Mouse (Mus musculus) heart, postnatal 14 days (tissue): ENCODE measurements around the gene Erp29. TPM values are rescaled to one million over a fixed set of nuclear protein-coding genes. Genes with fewer than 3 reads are reported as not detected.

Experiments used
- DNase-seq, 2 experiments: peaks; one replicate each; pipeline ENCODE4 v3.0.0; 2021 to 2022
- intact Hi-C: fragments of 180-260 bp; cut with DNase I; formaldehyde crosslinking; loops from one replicate; pipeline ENCODE4 v1.15.1; 2025
- total RNA-seq, 2 experiments: library from RNA; stranded (reverse); gene quantifications; 2 replicates each; pipeline ENCODE4 v1.2.3; 2021

The Erp29 gene
- total RNA-seq, 2 experiments from 2014 or later: 84.7 to 93.4 TPM

DNA sequence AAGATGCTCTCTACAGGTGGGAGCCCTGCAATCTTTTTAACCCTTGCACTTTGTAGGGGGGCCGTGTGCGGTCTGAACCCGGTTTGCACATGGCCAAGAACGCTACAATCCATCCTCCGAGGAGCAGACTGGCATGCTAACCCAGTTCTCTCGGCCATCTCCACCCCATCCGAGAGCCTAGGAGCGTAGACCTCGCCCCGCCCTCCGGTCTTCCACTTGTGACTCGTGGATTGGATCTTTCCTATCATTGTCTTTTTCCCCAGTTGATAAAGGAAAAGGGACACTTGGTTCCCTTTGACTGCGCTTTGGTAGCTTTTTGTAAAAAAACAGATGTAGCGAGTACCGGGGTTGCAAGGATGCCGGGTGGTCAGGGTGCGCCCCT, 671 bp downstream of the Erp29 start, which contains the start of gene Tmem116:
TSS of gene Tmem116 (plus strand) at position 250 of the 382 bp plus-strand sequence.
- peak; percentile 19 to 45 for DNase-seq
- intact Hi-C loops: loop anchor here (2.0 to 5.0 kb wide), 2 partner anchors 53 to 151 kb away; no protein-coding TSS in a partner anchor

DNA sequence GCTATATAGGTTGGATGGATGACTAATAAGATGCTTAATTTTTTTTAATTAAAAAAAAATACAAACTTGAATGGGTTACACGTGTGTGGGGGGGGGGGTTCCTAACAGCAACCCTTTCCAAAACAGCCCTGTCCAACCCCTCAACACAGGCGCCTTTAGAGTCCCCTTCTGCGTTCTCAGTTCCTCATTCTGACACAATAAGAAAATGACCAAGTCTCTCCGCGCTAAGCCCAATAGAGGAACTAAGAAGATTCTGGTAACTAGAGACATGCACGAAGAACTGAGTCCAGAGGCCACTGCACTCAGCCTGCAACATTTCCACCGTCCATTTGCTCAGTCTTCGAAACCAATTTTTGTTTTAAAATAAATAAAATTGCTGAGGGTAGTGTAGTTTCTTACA, 1.1 kb downstream of the Erp29 start:
- no peak for DNase-seq
- intact Hi-C loops: loop anchor here (2.0 to 5.0 kb wide), 2 partner anchors 52 to 151 kb away; no protein-coding TSS in a partner anchor

DNA sequence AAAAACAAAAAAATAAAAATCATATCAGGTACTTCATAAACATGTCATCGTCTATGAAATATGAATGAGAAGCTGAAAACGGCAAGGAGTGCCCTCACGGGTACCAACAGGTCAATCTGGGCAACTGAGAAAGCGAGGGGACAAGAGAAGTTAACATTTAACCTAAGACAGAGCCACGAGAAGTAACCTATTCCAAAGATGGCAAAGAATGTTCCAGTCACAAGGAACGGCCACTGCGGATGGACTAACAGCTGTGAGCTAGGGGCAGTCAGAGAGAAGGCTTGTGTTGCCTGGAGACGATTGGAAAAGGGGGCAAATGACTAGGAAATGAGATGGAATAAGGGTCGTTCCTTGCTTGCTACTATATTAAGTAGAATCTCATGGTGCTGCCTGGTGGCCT, 1.8 kb downstream of the Erp29 start:
- DNase-seq: no peak
- intact Hi-C loops: loop anchor here (1.0 to 5.0 kb wide), 3 partner anchors 27 to 152 kb away; no protein-coding TSS in a partner anchor

DNA sequence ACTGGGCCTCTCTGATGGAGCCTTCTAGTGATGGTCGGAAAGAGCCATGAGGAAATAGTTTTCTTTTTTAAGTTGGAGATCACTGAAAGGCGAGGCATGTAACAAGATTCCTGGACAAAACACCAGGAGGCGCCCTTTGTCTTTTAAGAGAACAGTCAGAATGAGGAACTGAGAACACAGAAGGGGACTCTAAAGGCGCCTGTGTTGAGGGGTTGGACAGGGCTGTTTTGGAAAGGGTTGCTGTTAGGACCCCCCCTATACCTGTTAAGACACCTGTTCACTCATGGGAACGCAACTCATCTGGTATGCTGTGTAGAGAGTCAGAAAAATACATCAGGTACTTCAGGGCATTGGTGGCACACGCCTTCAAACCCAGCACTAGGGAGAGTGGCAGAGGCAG, 2.3 kb downstream of the Erp29 start:
- DNase-seq: peak; percentile 58 to 73

DNA sequence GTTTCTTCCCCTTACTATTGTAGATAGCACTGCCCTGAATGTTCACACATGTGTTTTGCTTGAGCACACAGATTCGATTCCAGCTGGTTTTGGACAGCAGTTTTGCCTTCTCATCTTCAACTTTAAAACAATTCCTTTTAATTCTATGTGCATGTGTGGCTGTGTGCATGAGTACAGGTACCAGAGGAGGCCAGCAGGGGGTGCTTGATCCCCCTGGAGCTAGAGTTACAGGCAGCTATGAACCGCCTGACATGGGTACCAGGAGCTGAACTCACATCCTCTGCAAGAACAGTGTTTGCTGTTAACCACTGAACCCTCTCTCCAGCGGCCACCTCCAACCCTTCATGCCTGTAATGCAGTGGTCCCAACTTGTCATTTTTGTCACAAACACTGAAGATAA, 3.9 kb downstream of the Erp29 start:
- peak in 1 of 2 experiments; percentile 16 for DNase-seq
- intact Hi-C loops: no loop called here

More for the DNA sequence above, 2.3 kb downstream of the Erp29 start:
- intact Hi-C loops: loop anchor here (1.0 to 5.0 kb wide), 3 partner anchors 27 to 152 kb away; no protein-coding TSS in a partner anchor

DNA sequence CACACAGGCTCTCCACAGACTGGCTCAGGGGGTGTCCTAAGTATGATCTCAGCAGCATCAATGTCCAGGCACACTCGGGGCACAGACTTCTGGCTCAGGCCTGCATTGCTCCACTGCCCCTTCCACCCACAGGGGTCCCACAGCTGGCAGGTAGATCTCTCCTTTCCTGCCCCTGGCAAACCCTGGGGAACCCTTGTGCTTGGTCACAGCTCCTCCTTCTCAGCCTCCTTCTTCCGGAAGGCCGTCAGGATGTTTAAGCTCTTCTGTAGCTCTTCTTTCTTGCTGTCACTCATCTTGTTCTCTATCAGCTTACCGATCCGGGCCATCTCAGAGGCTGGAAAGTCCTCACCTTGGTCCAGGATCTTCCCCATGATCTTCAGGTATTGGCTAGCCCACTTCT, 7.4 kb downstream of the Erp29 start:
- DNase-seq: no peak
- intact Hi-C loops: loop anchor here (5.0 kb wide), 1 partner anchor 32 kb away; no protein-coding TSS in a partner anchor

DNA sequence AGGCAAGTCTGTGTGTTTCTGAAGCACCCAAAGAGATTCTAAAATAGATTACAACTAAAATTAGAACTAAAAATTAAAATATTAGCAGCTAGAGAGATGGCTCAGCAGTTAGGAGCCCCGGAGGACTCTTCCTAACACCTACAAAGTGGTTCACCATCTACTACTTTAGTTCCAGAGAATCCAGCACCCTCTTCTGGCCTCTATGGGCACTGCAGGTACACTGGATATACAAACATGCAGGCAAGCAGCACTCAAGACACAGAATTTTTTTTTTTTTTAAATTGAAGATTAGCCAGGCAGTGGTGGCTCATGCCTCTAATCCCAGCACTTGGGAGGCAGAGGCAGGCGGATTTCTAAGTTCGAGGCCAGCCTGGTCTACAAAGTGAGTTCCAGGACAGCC, 8.8 kb downstream of the Erp29 start:
- intact Hi-C loops: loop anchor here (5.0 kb wide), 1 partner anchor 34 kb away; no protein-coding TSS in a partner anchor
- DNase-seq: peak in 1 of 2 experiments; percentile 37

DNA sequence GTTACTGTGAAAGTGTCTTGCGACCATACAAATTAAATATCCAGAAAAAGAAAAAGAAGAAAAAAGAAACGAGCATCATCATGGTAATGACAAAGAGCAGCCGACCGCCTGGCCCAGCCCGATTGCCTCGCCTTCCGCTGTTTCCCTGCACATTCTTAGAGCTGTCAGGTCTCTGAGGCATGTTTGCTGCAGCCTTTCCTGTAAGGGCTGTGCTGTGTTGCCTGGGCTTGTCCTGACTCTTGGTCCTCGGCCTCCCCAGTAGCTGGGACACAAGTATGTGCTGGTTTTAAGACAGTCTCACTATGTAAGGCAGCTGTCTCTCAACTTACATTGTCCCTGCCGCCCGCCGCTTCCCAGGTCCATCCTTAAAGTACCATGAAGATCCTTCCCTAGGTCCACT, 13.6 kb downstream of the Erp29 start:
- no peak for DNase-seq
- intact Hi-C loops: no loop called here

DNA sequence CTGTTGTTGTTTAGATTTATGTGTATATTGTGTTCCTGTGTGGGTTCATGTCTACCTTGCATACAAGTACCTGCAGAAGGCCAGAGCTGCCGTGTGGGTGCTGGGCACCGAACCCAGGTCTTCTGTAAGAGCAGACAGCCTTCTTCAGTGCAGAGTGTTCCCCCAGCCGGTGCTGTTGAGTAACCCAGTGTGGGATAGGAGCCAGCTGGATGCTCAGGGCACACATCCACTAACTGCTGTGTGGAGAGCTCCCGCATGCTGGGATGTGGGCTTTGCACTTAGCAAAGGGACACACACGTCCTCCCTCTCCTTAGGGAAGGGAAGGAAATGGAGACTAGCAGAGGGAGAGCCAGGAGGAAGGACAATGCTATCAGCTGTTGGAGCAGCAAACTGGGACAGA, 14.2 kb downstream of the Erp29 start:
- intact Hi-C loops: no loop called here
- peak in 1 of 2 experiments; percentile 29 for DNase-seq

DNA sequence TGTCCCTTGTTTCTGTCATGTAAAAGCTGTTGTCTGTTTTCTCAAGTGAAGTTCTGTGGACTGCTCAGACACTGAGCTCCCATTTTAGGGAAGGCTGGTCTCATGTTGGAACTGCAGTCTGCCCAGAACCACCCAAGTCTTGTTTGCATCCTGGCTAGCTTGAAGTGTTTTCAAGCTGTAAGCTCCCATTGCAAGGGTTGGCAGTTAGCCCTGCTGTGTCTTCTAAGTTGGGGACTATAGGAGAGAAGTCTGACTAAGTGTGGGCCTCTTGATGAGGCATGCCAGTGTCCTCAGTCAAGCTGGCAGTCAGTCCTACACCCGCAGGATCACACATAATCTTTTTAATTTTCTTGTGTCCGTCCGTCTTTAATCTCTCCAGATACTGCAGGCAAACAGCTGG, 23.4 kb downstream of the Erp29 start:
- DNase-seq: no peak
- intact Hi-C loops: no loop called here

DNA sequence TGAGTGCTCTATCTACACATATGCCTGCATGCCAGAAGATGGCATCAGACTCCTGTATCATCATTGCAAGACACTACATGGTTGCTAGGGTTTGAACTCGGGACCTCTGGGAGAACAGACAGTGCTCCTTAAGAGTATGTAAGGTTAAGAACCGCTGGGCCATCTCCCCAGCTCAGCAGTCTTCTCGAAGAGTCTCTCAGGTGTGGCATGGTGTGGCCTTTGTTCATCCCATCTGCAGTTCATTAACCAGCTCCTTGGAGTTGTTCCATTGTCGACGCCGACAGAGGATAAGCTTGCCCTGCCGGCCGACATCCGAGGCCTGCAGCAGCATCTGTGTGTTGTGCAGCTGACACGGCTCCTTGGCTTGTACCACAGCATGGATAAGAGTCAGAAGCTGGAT, 29.0 kb downstream of the Erp29 start:
- no peak for DNase-seq
- intact Hi-C loops: no loop called here

DNA sequence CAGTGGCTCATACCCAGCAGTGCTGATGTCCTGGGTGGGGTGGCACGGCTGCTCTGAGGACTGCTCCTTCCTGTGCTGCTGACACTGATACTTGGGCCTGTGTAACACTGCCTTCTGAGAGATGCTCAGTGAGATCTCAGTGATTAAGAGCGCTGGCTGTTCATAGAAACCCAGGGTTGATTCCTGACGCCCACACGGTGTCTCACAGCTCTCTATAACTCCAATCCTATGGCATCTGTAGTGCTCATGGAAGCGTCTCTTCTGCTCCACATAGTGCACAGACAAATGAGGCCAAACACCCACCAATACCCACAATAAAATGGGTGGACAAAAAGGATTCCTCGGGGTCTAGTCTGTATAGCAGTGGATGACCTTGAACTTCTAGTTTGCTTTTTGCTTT, 29.5 kb downstream of the Erp29 start:
- DNase-seq: no peak
- intact Hi-C loops: no loop called here

DNA sequence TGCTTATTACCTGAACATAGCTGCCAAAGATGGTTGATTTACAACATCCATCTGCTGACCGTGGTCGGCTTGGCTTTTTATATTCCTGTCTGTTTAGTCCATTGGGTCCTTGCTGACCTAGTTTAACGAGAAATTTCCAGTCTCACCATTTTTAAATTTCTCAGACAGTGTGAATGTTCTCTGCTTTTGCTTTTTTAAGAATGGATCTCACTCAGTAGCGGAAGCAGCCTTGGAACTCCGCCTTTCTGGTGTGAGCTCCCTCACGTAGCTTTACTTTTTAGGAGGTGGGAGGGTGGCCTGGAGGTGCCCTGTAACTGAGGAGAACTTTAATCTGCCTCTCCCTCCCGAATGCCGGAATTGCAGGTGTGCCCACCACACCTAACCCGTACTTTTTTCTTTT, 31.6 kb downstream of the Erp29 start:
- DNase-seq: no peak
- intact Hi-C loops: no loop called here

DNA sequence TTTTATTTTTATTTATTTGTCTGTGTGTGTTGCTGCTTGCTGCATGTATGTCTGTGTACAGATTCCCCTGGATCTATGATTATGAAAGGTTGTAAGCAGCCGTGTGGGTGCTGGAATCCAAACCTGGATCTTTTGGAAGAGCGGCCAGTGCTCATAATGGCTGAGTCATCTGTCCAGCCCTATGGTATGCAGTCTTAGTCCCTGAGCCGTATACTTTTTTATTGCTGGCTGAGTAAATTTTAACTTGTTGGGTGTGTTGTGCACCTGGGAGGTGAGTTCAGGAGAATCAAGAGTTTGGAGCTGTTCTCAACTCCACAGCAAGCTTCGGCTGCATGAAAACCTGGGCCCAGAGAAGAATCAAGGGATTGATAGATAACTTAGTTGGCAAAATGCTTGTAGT, 41.3 kb downstream of the Erp29 start:
- intact Hi-C loops: no loop called here
- no peak for DNase-seq

DNA sequence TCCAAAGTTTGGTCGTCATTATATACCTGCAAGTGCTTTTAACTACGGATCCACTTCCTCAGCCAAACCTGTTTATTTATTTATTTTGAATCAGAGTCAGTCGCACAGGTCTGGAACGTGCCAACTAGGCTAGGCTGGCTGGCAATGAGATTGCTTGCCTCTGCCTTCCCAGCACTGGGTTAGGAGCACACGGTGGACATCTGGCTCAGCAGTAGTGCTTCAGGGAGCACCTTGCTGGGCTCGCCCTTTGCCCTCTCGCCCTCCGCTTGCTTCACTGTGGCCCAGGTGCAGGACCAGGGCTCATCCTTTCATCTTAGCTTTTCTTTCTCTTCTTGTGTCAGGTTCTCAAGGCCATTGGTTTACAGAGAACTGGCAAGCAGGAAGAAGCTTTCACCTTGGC, 44.5 kb downstream of the Erp29 start:
- intact Hi-C loops: no loop called here
- no peak for DNase-seq

DNA sequence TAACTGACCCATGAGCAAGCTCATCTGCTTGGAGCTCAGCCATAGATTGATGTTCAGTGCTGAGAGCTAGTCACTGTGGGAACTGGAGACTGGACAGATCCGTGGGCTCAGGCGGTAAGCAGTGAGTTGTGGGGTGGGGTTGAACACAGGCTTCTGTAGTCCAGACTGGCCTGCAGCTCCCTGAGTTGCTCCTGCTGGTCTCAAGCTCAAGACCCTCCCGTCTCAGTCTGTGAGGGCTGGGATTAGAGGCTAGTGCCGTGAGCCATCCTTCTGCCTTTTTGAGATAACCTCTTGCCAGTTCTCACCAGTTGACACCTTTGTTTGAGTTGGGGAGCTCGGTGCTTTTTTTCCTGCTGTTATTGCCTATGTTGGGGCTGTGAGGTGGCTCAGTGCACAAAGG, 51.5 kb downstream of the Erp29 start:
- no peak for DNase-seq
- intact Hi-C loops: no loop called here

DNA sequence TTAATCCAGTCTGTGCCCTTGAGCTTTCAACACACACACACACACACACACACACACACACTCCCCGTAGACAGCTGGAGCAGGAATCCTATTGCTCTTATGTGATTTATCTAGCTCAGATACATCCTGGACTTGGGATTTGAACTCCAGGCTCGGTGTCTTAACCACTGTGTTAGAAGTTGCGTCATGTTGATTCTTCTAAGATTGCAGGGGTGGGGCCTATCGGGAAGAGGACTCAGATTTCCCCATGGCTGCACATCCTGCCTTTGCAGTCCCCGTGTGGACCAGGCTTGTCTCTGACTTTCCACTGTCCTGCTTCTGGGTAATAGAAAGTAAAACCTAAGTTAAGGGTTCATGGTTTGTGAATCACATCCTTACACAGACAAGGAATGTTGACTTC, 52.2 kb downstream of the Erp29 start:
- intact Hi-C loops: no loop called here
- no peak for DNase-seq

DNA sequence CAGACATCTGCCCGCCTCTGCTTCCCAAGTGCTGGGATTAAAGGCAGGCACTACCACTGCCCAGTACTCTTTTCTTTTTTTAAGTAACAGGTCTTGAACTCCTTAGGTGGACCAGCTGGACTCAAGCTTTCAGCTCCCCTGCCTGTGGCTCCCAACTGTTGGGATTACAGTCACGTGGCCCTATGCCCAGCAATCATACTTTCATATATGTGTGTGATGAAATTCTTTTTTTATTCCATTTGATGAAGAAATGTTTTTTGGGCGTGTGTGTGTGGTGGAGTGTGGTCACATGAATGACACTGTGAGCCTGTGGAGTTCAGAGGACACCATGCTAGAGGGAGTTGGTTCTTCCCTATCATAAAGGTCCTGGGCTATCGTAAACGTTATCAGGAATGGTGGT, 52.8 kb downstream of the Erp29 start:
- intact Hi-C loops: loop anchor here (2.0 kb wide), 1 partner anchor 51 kb away; the partner anchor contains the start of gene Tmem116
- DNase-seq: no peak

DNA sequence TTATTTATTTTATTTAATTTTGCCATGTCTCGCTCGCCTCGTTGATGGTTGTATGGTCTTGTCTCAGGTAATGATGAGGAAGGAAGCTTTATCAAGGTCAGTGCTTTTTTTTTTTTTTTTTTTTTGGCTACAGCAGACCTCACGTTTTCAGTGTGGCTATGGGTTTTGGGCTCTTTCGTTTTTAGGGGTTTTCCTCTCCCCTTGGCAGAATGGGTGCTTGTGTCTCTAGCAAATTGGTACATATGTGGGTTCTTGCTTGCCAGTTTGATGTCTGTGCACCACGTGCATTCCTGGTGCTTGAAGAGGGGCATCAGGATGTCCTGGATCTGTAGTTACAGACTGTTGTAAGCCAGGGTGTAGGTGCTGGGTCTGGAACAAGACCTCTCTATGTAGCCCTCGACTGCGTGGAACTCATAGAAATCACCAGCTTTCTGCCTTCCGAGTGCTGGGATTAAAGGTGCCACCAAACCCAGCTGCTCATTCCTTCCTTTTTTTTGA, 53.3 kb downstream of the Erp29 start:
- intact Hi-C loops: loop anchor here (2.0 kb wide), 1 partner anchor 52 kb away; the partner anchor contains the start of gene Tmem116
- no peak for DNase-seq

DNA sequence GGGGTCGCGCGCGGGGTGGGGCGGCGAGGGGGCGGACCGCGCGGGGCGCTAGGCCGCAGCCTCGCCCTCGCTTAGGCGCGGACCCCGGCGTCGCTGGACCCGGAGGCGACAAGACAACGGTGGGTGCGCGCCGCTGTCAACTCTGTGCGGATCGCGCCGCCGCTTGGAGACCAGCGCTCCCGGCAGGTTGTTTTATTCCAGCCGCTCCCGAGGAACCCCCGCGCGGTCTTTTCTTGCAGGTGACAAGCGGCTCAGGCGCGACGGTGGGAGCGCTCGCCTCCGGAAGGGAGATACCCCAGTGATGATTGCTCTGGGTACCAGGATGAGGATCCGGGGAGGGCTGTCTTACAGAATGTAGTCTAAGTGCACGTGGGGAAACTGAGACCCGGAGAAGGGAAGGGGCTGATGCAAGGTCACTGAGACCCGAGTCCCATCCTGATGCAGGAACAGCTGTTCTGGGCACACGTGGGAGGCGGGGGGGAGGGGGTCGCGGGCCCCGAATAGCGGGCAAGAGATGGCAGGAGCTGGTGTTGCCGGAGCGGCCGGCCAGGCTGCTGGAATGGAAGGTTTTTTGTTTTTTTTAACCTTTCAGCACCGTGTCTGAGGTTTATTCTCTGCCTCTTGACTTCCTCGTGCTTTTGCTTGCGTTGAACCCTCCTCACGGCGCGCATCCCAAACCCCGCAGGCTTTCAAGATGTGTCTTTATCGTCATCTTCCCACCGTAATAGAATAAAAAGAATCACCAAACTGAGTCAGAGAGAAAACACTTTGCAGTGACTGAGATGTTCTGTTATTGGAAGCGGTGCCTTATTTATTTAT, 54.0 kb downstream of the Erp29 start:
- DNase-seq: no peak
- intact Hi-C loops: loop anchor here (2.0 kb wide), 1 partner anchor 52 kb away; the partner anchor contains the start of gene Tmem116
